Mouse (Mus musculus): ENCODE measurements at regions not wholly inside any gene's neighbourhood (a gene's known extent, or its start where the extent isn't known, plus 50 kb on each side); places are given as distances from the start of the nearest gene placed in this dataset.

GRCm38 (mm10) chr3:9960696-9961095 lies 127.2 kb upstream of the Gm9833 start:
- no peaks in the 10 kb centered on the region for H3K27me3 ChIP-seq (ENCODE audit: control insufficient read depth, insufficient read depth, low read length)
- no peak overlapping the region for H3K4me2 ChIP-seq (ENCODE audit: low read depth, low read length)
- H3K4me1 ChIP-seq (ENCODE audit: control insufficient read depth, insufficient read depth, low read length), result no peaks in the 10 kb centered on the region
- H3K4me3 ChIP-seq (ENCODE audit: low read depth, low read length), result no peak overlapping the region
- no peaks in the 10 kb centered on the region for H3K9me3 ChIP-seq (replicated peaks; ENCODE audit: control insufficient read depth, low read length)
- ATAC-seq (replicated peaks; ENCODE audit: insufficient number of reproducible peaks, low FRiP score, low TSS enrichment, low read depth) (no peak), DNase-seq (ENCODE audit: low spot score) (peak; percentile 20)
- H3K36me3 ChIP-seq (replicated peaks; ENCODE audit: control insufficient read depth, insufficient read depth, low read depth, low read length), result no peaks in the 10 kb centered on the region
- H3K27ac ChIP-seq (replicated peaks; ENCODE audit: low read depth, low read length), result no peak overlapping the region
- 62% methylated on average over 7 of the region's 7 CpGs for WGBS
- H3K9ac ChIP-seq (replicated peaks; ENCODE audit: low read length), result no peak overlapping the region
